ENCODE assay signal across 18 mouse cellular contexts in the genomic region with DNA sequence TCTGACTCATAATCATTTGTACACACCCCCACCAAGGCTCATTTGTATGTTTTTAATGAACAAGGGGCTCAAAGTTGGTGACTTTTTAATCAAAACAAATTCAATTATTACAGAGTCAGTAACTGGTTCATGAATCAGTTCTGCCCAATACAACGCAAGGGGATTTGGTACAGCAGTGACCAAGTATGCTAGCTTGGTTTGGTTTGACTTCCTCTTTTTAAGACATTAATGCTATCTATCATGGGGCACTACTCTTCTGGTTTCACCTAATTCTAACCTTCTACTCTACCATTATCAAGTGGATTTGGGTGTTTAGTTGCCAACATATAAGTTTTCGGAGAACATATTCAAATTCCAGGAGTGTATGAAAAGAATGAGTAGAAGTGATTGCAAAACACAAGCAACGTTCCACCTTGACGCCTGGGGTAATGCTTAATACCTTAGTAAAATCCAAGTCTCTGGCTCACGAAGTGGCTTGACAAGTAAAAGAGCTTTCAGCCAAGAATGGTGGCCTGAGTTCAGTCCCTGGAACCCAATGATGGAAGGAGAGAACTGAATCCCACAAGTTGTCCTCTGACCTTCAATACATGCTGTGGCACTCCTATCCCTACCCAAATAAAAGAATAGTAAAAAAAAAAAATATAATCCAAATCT.
"Had no signal": no experiment of that assay in that cellular context is flagged by ENCODE, and none has a peak within 500 bp of the region (broad histone marks: within the 10 kb centered on the region; RNA-seq: fewer than 3 reads in every experiment).

No protein-coding gene starts in this region.

- H3K27me3 ChIP-seq: limb, embryonic 12.5 days; limb, embryonic 15.5 days; liver, embryonic 13.5 days; megakaryocyte, embryonic 14.5 days; midbrain, embryonic 13.5 days; neural tube, embryonic 13.5 days; stomach, embryonic 15.5 days had no signal

- H3K4me2 ChIP-seq: limb, embryonic 12.5 days; limb, embryonic 15.5 days; liver, embryonic 13.5 days; midbrain, embryonic 13.5 days; neural tube, embryonic 13.5 days; stomach, embryonic 15.5 days had no signal

- H3K27ac ChIP-seq: limb, embryonic 12.5 days; limb, embryonic 15.5 days; liver, embryonic 13.5 days; midbrain, embryonic 10.5 days; midbrain, embryonic 13.5 days; neural tube, embryonic 13.5 days; stomach, embryonic 15.5 days had no signal

- H3K9ac ChIP-seq: limb, embryonic 12.5 days; limb, embryonic 15.5 days; liver, embryonic 13.5 days; midbrain, embryonic 13.5 days; neural tube, embryonic 13.5 days; stomach, embryonic 15.5 days had no signal

- DNase-seq: kidney, adult 11 months; kidney, adult 8-10 months; kidney, postnatal 14 days; kidney, postnatal 4 days; left cerebral cortex, postnatal 4 days; liver, embryonic 13.5 days; lung, adult 2 months; lung, postnatal 36 days; thymus, postnatal 14 days; thymus, postnatal 4 days had no signal

- H3K4me3 ChIP-seq: limb, embryonic 12.5 days; limb, embryonic 15.5 days; liver, embryonic 13.5 days; megakaryocyte, embryonic 14.5 days; midbrain, embryonic 10.5 days; midbrain, embryonic 13.5 days; myocyte; neural tube, embryonic 13.5 days; stomach, embryonic 15.5 days had no signal

- H3K36me3 ChIP-seq: limb, embryonic 12.5 days; limb, embryonic 15.5 days; liver, embryonic 13.5 days; midbrain, embryonic 10.5 days; midbrain, embryonic 13.5 days; neural tube, embryonic 13.5 days; stomach, embryonic 15.5 days had no signal

- H3K9me3 ChIP-seq: limb, embryonic 12.5 days; limb, embryonic 15.5 days; liver, embryonic 13.5 days; midbrain, embryonic 10.5 days; midbrain, embryonic 13.5 days; neural tube, embryonic 13.5 days; stomach, embryonic 15.5 days had no signal
